Comparison of ENCODE assay signal across 10 mouse cellular contexts in the genomic region with DNA sequence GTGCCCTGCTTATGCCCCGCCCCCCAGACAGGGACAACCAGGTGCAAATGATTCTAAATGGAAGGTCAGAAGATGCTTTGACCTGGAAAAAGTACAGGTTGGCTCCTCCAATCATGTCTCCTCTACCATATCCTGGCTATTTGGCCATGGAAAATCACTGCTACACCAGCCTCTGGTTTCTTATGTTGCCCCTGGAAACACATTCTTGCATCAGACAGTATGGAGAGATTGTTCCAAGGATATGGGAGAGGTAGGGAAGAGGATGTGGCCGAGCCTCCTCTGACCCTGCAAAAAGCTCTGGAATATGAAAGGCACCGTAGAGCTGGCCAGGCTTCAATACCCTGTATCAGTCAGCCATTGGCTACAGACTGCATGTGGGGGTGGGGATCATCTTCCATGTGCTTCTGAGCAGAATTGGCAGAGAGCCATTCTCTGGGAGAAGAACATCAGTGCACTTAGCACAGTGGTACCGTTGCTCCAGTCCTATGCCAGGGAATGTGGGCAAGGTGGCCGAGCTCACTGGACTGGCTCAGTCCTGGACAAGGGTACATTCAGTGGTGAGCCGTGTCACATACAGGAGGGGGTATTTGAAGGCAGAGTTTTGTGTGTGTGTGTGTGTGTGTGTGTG. TPM values are rescaled to one million over a fixed set of nuclear protein-coding genes. Genes with fewer than 3 reads are reported as not detected.
A peak's percentile ranks its signal among the peaks of the same experiment; 100 is the strongest.
DNase-seq lines count a peak whose midpoint lies in the region; ATAC-seq and TF ChIP-seq lines count a peak whose summit lies in the region.
"Had no signal": no experiment of that assay in that cellular context is flagged by ENCODE, and none has a peak within 500 bp of the region (broad histone marks: within the 10 kb centered on the region; RNA-seq: fewer than 3 reads in every experiment).

No protein-coding gene starts in this region.

- TF ChIP-seq CTCF in left cerebral cortex, adult 2 months (IDR thresholded peaks at IDR 0.05): no peak

- no peaks in the 10 kb centered on the region for H3K9me3 ChIP-seq in neural tube, embryonic 13.5 days

- H3K36me3 ChIP-seq in neural tube, embryonic 13.5 days: peaks cover 96% of the 10 kb centered on the region

- no peak overlapping the region for H3K4me2 ChIP-seq in neural tube, embryonic 13.5 days

- no peaks in the 10 kb centered on the region for H3K27me3 ChIP-seq in neural tube, embryonic 13.5 days

- no peak overlapping the region for H3K9ac ChIP-seq in neural tube, embryonic 13.5 days

- H3K4me1 ChIP-seq in neural tube, embryonic 13.5 days (replicated peaks): no peaks in the 10 kb centered on the region

- H3K4me3 ChIP-seq in neural tube, embryonic 13.5 days: no peak overlapping the region
- H3K4me3 ChIP-seq in left cerebral cortex, adult 2 months: no peak overlapping the region
- H3K4me3 ChIP-seq: heart, adult 2 months had no signal

- intact Hi-C loops in left cerebral cortex, adult 2 months (cut with DNase I): no loop called here

- DNase-seq in frontal cortex, postnatal 10 days (ENCODE audit: low spot score in 2 of 2): no peak
- DNase-seq in neural tube, embryonic 10.5 days (ENCODE audit: extremely low spot score, low spot score): no peak
- peak in 1 of 2 experiments; percentile 52 for DNase-seq in left cerebral cortex, adult 2 months (ENCODE audit: extremely low spot score in 1 of 2, low spot score in 2 of 2)
- no peak for DNase-seq in thymus, postnatal 14 days
- no peak for DNase-seq in adrenal gland, postnatal 25 days
- DNase-seq: heart, adult 2 months; lung, adult 18-20 months had no signal

- H3K27ac ChIP-seq in neural tube, embryonic 13.5 days (replicated peaks): no peak overlapping the region
- H3K27ac ChIP-seq in left cerebral cortex, adult 2 months: peak overlapping the region; percentile 47
- H3K27ac ChIP-seq: heart, adult 2 months had no signal

- 69% methylated on average over 6 of the region's 6 CpGs for WGBS in neural tube, embryonic 13.5 days

- ATAC-seq in frontal cortex, adult (ENCODE audit: low TSS enrichment): peak; percentile 56
- ATAC-seq in neural tube, embryonic 13.5 days (ENCODE audit: low read depth): peak; percentile 33; the same call in 1 of the 2 replicates
- ATAC-seq: inflammation-experienced regulatory T-cells, adult 6 months had no signal

RNA-seq across cellular contexts. Expression of a gene that starts 12.5 kb away (rescaled TPM):
- polyA plus RNA-seq in neural tube, embryonic 13.5 days (2015; fragmentation: Nextera tagmentation; extraction: Ambion mirVana): 115 and 117 TPM in 2 replicates
- total RNA-seq in left cerebral cortex, adult 2 months (2021): 10 to 100 TPM; 67.7 to 70.7 TPM
- 2.8 and 3.7 TPM in 2 replicates for total RNA-seq in adrenal gland, postnatal 25 days (2021)
- total RNA-seq: heart, adult 2 months had no signal

RNA-seq across cellular contexts. Expression of a gene that starts 21.6 kb away (rescaled TPM):
- 15.0 and 16.5 TPM in 2 replicates for polyA plus RNA-seq in neural tube, embryonic 13.5 days (2015; fragmentation: Nextera tagmentation; extraction: Ambion mirVana)
- 10 to 100 TPM; 19.2 to 20.2 TPM for total RNA-seq in left cerebral cortex, adult 2 months (2021)
- total RNA-seq in adrenal gland, postnatal 25 days (2021): 61.2 and 74.5 TPM in 2 replicates

RNA-seq across cellular contexts. Expression of a gene that starts 26.3 kb away (rescaled TPM):
- 74.5 and 83.4 TPM in 2 replicates for polyA plus RNA-seq in neural tube, embryonic 13.5 days (2015; fragmentation: Nextera tagmentation; extraction: Ambion mirVana)
- 10 to 100 TPM; 20.7 to 23.8 TPM for total RNA-seq in left cerebral cortex, adult 2 months (2021)
- total RNA-seq in adrenal gland, postnatal 25 days (2021): 34.2 and 36.7 TPM in 2 replicates

RNA-seq across cellular contexts. Expression of a gene that starts 41.3 kb away (rescaled TPM):
- polyA plus RNA-seq in neural tube, embryonic 13.5 days (2015; fragmentation: Nextera tagmentation; extraction: Ambion mirVana): not detected in 2 replicates
- total RNA-seq in left cerebral cortex, adult 2 months (2021): not detected
- total RNA-seq in adrenal gland, postnatal 25 days (2021): not detected in 2 replicates
- total RNA-seq: heart, adult 2 months had no signal
- polyA plus RNA-seq: heart, adult 2 months; inflammation-experienced regulatory T-cells, adult 6 months had no signal

RNA-seq across cellular contexts. Expression of a gene that starts 53.0 kb away (rescaled TPM):
- polyA plus RNA-seq in neural tube, embryonic 13.5 days (2015; fragmentation: Nextera tagmentation; extraction: Ambion mirVana): 0.57 and 0.84 TPM in 2 replicates
- total RNA-seq in left cerebral cortex, adult 2 months (2021): under 1 TPM; 0.63 to 0.81 TPM
- 2.7 and 2.8 TPM in 2 replicates for total RNA-seq in adrenal gland, postnatal 25 days (2021)
- polyA plus RNA-seq: inflammation-experienced regulatory T-cells, adult 6 months had no signal

Comparison
In these comparisons a context has a peak if more than half of its experiments do, and no peak if none do; other contexts are left out.
1. RNA of a gene that starts 12.5 kb away (total RNA-seq): 67.7 to 70.7 TPM in left cerebral cortex, adult 2 months; 2.8 to 3.7 TPM in adrenal gland, postnatal 25 days; every median in the first group is over 10 times any median in the second.